Mouse (Mus musculus) lung, postnatal 0 days (tissue): Measurements from ENCODE around the gene Ube2j1. TPM values are rescaled to one million over a fixed set of nuclear protein-coding genes. Genes with fewer than 3 reads are reported as not detected.

Source experiments
- ATAC-seq: fragments of 200-750 bp; cut with Nextera tagmentation; 2 replicates; pipeline ENCODE4 v1.8.0; 2017; ENCODE audit warnings: moderate library complexity
- DNase-seq: peaks from one replicate; pipeline ENCODE4 v3.0.0-alpha.2; 2016; ENCODE audit warnings: low spot score
- H3K27ac ChIP-seq: fragments of 300-500 bp; sonication (generic); 2 replicates; pipeline ENCODE4 v1.5.1; 2014; ENCODE audit warnings: antibody characterized with exemption, mild to moderate bottlenecking, low read length, mixed read lengths
- H3K27me3 ChIP-seq: fragments of 300-500 bp; sonication (generic); replicated peaks from 2 replicates; pipeline ENCODE4 v1.6.1; 2014; ENCODE audit warnings: low read length, mixed read lengths; ENCODE audit not compliant: insufficient read depth
- H3K36me3 ChIP-seq: fragments of 300-500 bp; sonication (generic); 2 replicates; pipeline ENCODE4 v1.6.1; 2014; ENCODE audit warnings: low read length, mixed read lengths; ENCODE audit not compliant: insufficient read depth
- H3K4me1 ChIP-seq: fragments of 300-500 bp; sonication (generic); 2 replicates; pipeline ENCODE4 v1.6.1; 2014; ENCODE audit warnings: antibody characterized with exemption, low read depth, low read length, mixed read lengths; ENCODE audit not compliant: insufficient read depth
- H3K4me2 ChIP-seq: fragments of 300-500 bp; sonication (generic); replicated peaks from 2 replicates; pipeline ENCODE4 v1.6.1; 2014; ENCODE audit warnings: low read depth, mild to moderate bottlenecking, low read length, moderate library complexity, mixed read lengths
- H3K4me3 ChIP-seq: fragments of 300-500 bp; sonication (generic); 2 replicates; pipeline ENCODE4 v1.5.1; 2014; ENCODE audit warnings: low read depth, low read length
- H3K9ac ChIP-seq: fragments of 300-500 bp; sonication (generic); replicated peaks from 2 replicates; pipeline ENCODE4 v1.6.1; 2014; ENCODE audit warnings: low read depth, mild to moderate bottlenecking
- H3K9me3 ChIP-seq: fragments of 300-500 bp; sonication (generic); 2 replicates; pipeline ENCODE4 v1.6.1; 2016; ENCODE audit warnings: low read length, mixed read lengths
- CTCF ChIP-seq: IDR thresholded peaks from 2 replicates; pipeline ENCODE4 v1.5.1; 2016; ENCODE audit warnings: antibody characterized with exemption, mild to moderate bottlenecking
- EP300 ChIP-seq: IDR thresholded peaks from 2 replicates; pipeline ENCODE4 v1.6.1; 2016; ENCODE audit warnings: antibody characterized with exemption, mild to moderate bottlenecking, control low read depth
- WGBS: fragments of 180-500 bp; shearing (Covaris S2); extraction: QIAGEN DNeasy Blood & Tissue Kit; methylation state at CpG from one replicate; pipeline ENCODE4 v1.1.7; 2014; 5-methylcytosine and 5-hydroxymethylcytosine counted together
- polyA plus RNA-seq: library from polyadenylated mRNA; unstranded; fragments of >200 nt; fragmentation: Nextera tagmentation; extraction: Ambion mirVana; gene quantifications from 2 replicates; pipeline ENCODE4 v1.2.1, GENCODE M21; 2015

The Ube2j1 gene
- polyA plus RNA-seq, 1 experiment from 2014 or later, result 36.8 TPM

- H3K9me3 ChIP-seq, result no peaks in the 10 kb centered on the region
- no peak overlapping the region for H3K4me3 ChIP-seq
- no peak overlapping the region for H3K9ac ChIP-seq
- TF ChIP-seq EP300 (no peak), CTCF (no peak)
- H3K4me1 ChIP-seq, result no peaks in the 10 kb centered on the region
- H3K4me2 ChIP-seq, result no peak overlapping the region
- no peaks in the 10 kb centered on the region for H3K36me3 ChIP-seq
- no peaks in the 10 kb centered on the region for H3K27me3 ChIP-seq
- no peak for ATAC-seq
- DNase-seq, result no peak
- 59% methylated on average over 9 of the region's 9 CpGs for WGBS
- no peak overlapping the region for H3K27ac ChIP-seq
These were observed 23.6 kb upstream of the Ube2j1 start for GRCm38 (mm10) chr4:33007443-33008217.

- H3K27me3 ChIP-seq, result no peaks in the 10 kb centered on the region
- no peaks in the 10 kb centered on the region for H3K9me3 ChIP-seq
- no peak for DNase-seq
- ATAC-seq, result no peak
- TF ChIP-seq EP300 (no peak), CTCF (no peak)
- H3K27ac ChIP-seq, result no peak overlapping the region
- no peaks in the 10 kb centered on the region for H3K36me3 ChIP-seq
- no peak overlapping the region for H3K4me2 ChIP-seq
- H3K9ac ChIP-seq, result no peak overlapping the region
- 91% methylated on average over 1 of the region's 1 CpGs for WGBS
- H3K4me1 ChIP-seq, result no peaks in the 10 kb centered on the region
- H3K4me3 ChIP-seq, result no peak overlapping the region
These were observed 21.1 kb upstream of the Ube2j1 start for GRCm38 (mm10) chr4:33010078-33010477.

- ATAC-seq, result no peak
- H3K27me3 ChIP-seq, result no peaks in the 10 kb centered on the region
- H3K36me3 ChIP-seq, result no peaks in the 10 kb centered on the region
- 73% methylated on average over 4 of the region's 4 CpGs for WGBS
- no peak overlapping the region for H3K9ac ChIP-seq
- H3K4me3 ChIP-seq, result no peak overlapping the region
- no peak for DNase-seq
- no peak for TF ChIP-seq CTCF
- no peaks in the 10 kb centered on the region for H3K9me3 ChIP-seq
- H3K4me1 ChIP-seq, result no peaks in the 10 kb centered on the region
- H3K27ac ChIP-seq, result no peak overlapping the region
- H3K4me2 ChIP-seq, result no peak overlapping the region
These were observed 18.7 kb upstream of the Ube2j1 start for GRCm38 (mm10) chr4:33012484-33012883.

GRCm38 (mm10) chr4:33018361-33018999 is 12.7 kb upstream of the Ube2j1 start:
- DNase-seq (peak; percentile 83), ATAC-seq (peak; percentile 65)
- Histone ChIP-seq H3K36me3 (no peaks in the 10 kb centered on the region), H3K4me3 (no peak overlapping the region), H3K4me2 (no peak overlapping the region), H3K9me3 (no peaks in the 10 kb centered on the region), H3K27me3 (no peaks in the 10 kb centered on the region), H3K27ac (no peak overlapping the region), H3K9ac (no peak overlapping the region), H3K4me1 (no peaks in the 10 kb centered on the region)
- TF ChIP-seq CTCF (peak; percentile 98), EP300 (no peak)
- 39% methylated on average over 9 of the region's 9 CpGs for WGBS

- peak; percentile 48 for ATAC-seq
- WGBS, result 54% methylated on average over 8 of the region's 8 CpGs
- H3K9ac ChIP-seq, result no peak overlapping the region
These were observed 6.8 kb upstream of the Ube2j1 start for GRCm38 (mm10) chr4:33024420-33024819.

GRCm38 (mm10) chr4:33029104-33029503 is 2.1 kb upstream of the Ube2j1 start:
- Histone ChIP-seq H3K27me3 (no peaks in the 10 kb centered on the region), H3K36me3 (no peaks in the 10 kb centered on the region), H3K9ac (no peak overlapping the region), H3K27ac (no peak overlapping the region), H3K4me2 (no peak overlapping the region), H3K4me1 (peaks cover 10% of the 10 kb centered on the region), H3K9me3 (no peaks in the 10 kb centered on the region), H3K4me3 (no peak overlapping the region)
- WGBS, result 82% methylated on average over 7 of the region's 7 CpGs
- ATAC-seq, result no peak
- no peak for DNase-seq
- TF ChIP-seq EP300 (no peak), CTCF (no peak)

More at GRCm38 (mm10) chr4:33024420-33024819, 6.8 kb upstream of the Ube2j1 start:
- TF ChIP-seq CTCF (no peak), EP300 (no peak)
- no peaks in the 10 kb centered on the region for H3K36me3 ChIP-seq
- H3K4me2 ChIP-seq, result no peak overlapping the region
- H3K27me3 ChIP-seq, result no peaks in the 10 kb centered on the region
- no peak overlapping the region for H3K4me3 ChIP-seq
- H3K9me3 ChIP-seq, result no peaks in the 10 kb centered on the region
- H3K27ac ChIP-seq, result no peak overlapping the region
- DNase-seq, result peak; percentile 31
- no peaks in the 10 kb centered on the region for H3K4me1 ChIP-seq
